Mouse (Mus musculus) limb, embryonic 13.5 days (tissue): ENCODE measurements around the gene Barx2. TPM values are rescaled to one million over a fixed set of nuclear protein-coding genes. Genes with fewer than 3 reads are reported as not detected.
A peak's percentile ranks its signal among the peaks of the same experiment; 100 is the strongest.

Source experiments
- ATAC-seq: fragments of 200-750 bp; cut with Nextera tagmentation; 2 replicates; pipeline ENCODE4 v1.8.0; 2017; ENCODE audit warnings: low read depth, moderate number of reproducible peaks, moderate TSS enrichment; ENCODE audit not compliant: low FRiP score
- H3K27ac ChIP-seq: fragments of 300-500 bp; sonication (generic); 2 replicates; pipeline ENCODE4 v1.5.1; 2015; ENCODE audit warnings: inconsistent platforms, mild to moderate bottlenecking, moderate library complexity
- H3K27me3 ChIP-seq: fragments of 300-500 bp; sonication (generic); 2 replicates; pipeline ENCODE4 v1.6.1; 2015; ENCODE audit warnings: mild to moderate bottlenecking, inconsistent platforms
- H3K36me3 ChIP-seq: fragments of 300-500 bp; sonication (generic); 2 replicates; pipeline ENCODE4 v1.6.1; 2015; ENCODE audit warnings: inconsistent platforms, mild to moderate bottlenecking, moderate library complexity
- H3K4me1 ChIP-seq: fragments of 300-500 bp; sonication (generic); 2 replicates; pipeline ENCODE4 v1.6.1; 2015; ENCODE audit warnings: inconsistent platforms
- H3K4me2 ChIP-seq: fragments of 300-500 bp; sonication (generic); replicated peaks from 2 replicates; pipeline ENCODE4 v1.6.1; 2015; ENCODE audit warnings: inconsistent platforms, mild to moderate bottlenecking, moderate library complexity
- H3K4me3 ChIP-seq: fragments of 300-500 bp; sonication (generic); 2 replicates; pipeline ENCODE4 v1.5.1; 2015; ENCODE audit warnings: moderate library complexity, mild to moderate bottlenecking, inconsistent platforms
- H3K9ac ChIP-seq: fragments of 300-500 bp; sonication (generic); 2 replicates; pipeline ENCODE4 v1.6.1; 2015; ENCODE audit warnings: mild to moderate bottlenecking, inconsistent platforms
- H3K9me3 ChIP-seq: fragments of 300-500 bp; sonication (generic); 2 replicates; pipeline ENCODE4 v1.6.1; 2016; ENCODE audit warnings: inconsistent platforms
- WGBS: fragments of 180-500 bp; shearing (Covaris S2); methylation state at CpG from one replicate; pipeline ENCODE4 v1.1.7; 2015; 5-methylcytosine and 5-hydroxymethylcytosine counted together
- polyA plus RNA-seq: library from polyadenylated mRNA; unstranded; fragments of >200 nt; fragmentation: Nextera tagmentation; extraction: Ambion mirVana; gene quantifications from 2 replicates; pipeline ENCODE4 v1.2.1, GENCODE M21; 2015

Barx2 gene
- polyA plus RNA-seq, 1 experiment from 2014 or later, result 2.1 TPM

DNA sequence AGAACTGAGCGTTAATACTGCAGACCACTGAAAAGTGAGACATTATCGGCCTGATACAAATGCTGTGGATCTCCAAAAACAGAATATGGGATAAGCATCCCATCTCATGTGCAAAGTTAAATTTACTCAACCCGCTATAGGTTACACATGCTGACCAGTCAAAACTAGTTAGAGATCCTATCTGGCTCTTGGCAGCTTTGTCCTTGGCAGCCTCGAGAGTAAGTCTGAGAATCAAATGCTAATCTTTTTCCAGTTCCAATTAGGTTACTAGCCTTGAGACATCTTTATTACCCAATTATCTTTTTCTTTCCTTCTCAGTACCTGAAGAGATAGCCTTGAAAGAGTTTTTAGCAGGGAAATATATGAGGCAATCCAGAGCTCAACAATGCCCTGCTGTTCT, 62.6 kb downstream of the Barx2 start:
- Histone ChIP-seq H3K9ac (no peak overlapping the region), H3K27ac (no peak overlapping the region), H3K4me1 (0 out of 2 replicates have a peak, but pooled peaks cover 4% of the 10 kb centered on the region), H3K27me3 (0 out of 2 replicates have a peak, but pooled peaks cover 1% of the 10 kb centered on the region), H3K4me2 (no peak overlapping the region), H3K36me3 (no peaks in the 10 kb centered on the region), H3K9me3 (no peaks in the 10 kb centered on the region), H3K4me3 (no peak overlapping the region)
- no peak for ATAC-seq
- 84% methylated on average over 4 of the region's 4 CpGs for WGBS

DNA sequence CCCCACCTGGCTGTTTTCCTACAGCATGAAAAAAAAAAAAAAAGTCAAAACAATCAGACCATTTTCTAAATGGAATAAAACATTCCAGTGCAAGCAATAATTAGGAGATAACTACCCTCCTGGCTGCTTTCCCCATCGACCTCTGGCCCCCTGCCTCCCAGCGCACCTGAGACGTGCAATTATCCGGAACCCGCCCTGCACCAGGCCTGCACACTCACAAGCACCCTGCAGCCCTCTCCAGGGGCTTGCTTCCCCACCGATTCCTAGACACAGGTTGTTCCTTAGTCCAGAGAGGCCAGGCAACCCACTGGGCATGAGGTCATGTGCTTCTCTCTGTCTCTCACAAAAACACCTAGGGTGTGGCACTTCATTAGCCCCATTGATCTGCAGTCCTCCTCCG, 63.9 kb downstream of the Barx2 start:
- no peaks in the 10 kb centered on the region for H3K27me3 ChIP-seq
- H3K4me2 ChIP-seq, result no peak overlapping the region
- ATAC-seq, result peak; percentile 28; the same call in 1 of the 2 replicates
- 0 out of 2 replicates have a peak, but pooled peaks cover 3% of the 10 kb centered on the region for H3K4me1 ChIP-seq
- no peak overlapping the region for H3K9ac ChIP-seq
- no peak overlapping the region for H3K27ac ChIP-seq
- 58% methylated on average over 7 of the region's 7 CpGs for WGBS
- no peaks in the 10 kb centered on the region for H3K9me3 ChIP-seq
- H3K4me3 ChIP-seq, result no peak overlapping the region
- H3K36me3 ChIP-seq, result no peaks in the 10 kb centered on the region

DNA sequence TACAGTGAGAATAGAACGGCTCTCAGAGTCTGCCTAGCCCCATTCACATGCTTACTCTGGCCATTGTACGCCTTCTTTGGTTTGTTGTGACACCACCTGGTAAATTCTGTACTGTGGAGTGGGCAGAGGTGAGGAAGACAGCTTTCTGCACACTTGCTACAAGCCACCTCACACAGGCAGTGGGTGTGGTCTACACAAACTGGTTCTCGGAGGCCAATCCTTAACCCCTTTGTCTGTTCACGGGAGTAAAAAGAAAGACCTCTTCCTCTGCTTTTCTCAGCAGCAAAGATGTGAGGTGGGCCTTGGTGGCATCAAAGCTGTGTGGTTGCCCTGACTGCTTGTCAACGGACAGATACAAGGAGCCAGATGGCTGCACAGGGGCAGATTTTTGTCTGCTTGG, 68.6 kb downstream of the Barx2 start:
- no peaks in the 10 kb centered on the region for H3K36me3 ChIP-seq
- ATAC-seq, result no peak
- H3K9ac ChIP-seq, result no peak overlapping the region
- H3K4me3 ChIP-seq, result no peak overlapping the region
- 76% methylated on average over 5 of the region's 5 CpGs for WGBS
- no peaks in the 10 kb centered on the region for H3K9me3 ChIP-seq
- H3K4me1 ChIP-seq, result peaks cover 20% of the 10 kb centered on the region
- H3K27me3 ChIP-seq, result no peaks in the 10 kb centered on the region
- H3K27ac ChIP-seq, result no peak overlapping the region
- no peak overlapping the region for H3K4me2 ChIP-seq

DNA sequence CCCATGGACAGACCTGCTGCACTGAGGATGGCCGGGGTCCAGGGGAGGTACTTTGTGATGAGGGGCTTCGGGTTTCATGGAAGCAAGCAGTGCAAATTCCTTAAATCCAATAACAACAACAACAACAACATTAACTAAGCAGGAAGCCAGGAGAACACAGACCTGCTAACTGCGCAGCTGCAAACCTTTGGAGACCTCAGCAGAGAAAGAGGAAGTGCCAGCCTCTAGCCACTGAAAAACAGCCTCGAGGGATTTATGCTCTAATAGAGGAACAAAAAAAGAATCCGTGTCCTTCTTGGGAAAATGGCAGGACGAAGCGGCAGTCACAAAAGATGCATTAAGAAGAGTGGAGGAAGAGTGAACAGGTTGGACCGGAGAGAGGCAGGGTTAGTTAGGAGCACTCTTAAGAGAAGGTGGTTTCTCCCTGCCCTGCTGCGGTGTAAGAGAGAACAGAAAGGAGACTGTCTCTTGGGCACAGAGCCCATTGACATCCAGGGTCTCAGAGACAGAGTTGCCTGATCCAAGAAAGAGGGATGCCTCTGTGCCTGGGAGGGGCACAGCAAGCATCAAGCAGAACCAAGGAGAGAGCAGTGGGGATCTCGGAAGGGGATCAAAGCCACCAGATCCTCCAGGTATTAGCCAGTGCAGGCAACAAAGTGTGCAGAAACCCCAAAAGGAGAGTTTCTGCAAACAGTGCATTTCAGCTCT, 72.0 kb downstream of the Barx2 start:
- H3K27ac ChIP-seq, result no peak overlapping the region
- H3K9ac ChIP-seq, result no peak overlapping the region
- ATAC-seq, result no peak
- no peaks in the 10 kb centered on the region for H3K9me3 ChIP-seq
- peaks cover 28% of the 10 kb centered on the region for H3K4me1 ChIP-seq
- no peaks in the 10 kb centered on the region for H3K36me3 ChIP-seq
- H3K4me3 ChIP-seq, result no peak overlapping the region
- H3K27me3 ChIP-seq, result no peaks in the 10 kb centered on the region
- no peak overlapping the region for H3K4me2 ChIP-seq
- WGBS, result 54% methylated on average over 10 of the region's 10 CpGs

DNA sequence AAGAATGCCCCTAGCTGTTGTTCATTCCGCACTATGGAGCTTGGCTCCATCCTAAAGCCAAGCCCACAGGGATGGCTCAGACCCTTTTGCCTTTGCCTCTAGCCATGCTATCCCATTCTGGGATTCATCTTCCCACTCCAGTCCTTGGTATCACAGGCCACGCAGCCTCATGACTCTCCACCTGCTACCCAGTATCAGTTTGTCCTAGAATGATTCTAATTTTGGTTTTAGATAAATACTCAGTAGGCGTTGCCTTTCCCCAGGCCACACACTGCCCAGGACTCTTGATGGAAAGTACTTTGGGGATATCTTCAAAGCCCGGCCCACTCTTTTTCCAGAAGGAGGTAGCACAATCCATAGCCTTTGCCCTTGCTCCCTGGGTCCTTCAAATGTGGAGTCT, 72.7 kb downstream of the Barx2 start:
- Histone ChIP-seq H3K27ac (no peak overlapping the region), H3K36me3 (no peaks in the 10 kb centered on the region), H3K4me3 (no peak overlapping the region), H3K4me2 (no peak overlapping the region), H3K9ac (no peak overlapping the region), H3K4me1 (peaks cover 28% of the 10 kb centered on the region), H3K9me3 (no peaks in the 10 kb centered on the region), H3K27me3 (no peaks in the 10 kb centered on the region)
- no peak for ATAC-seq
- WGBS, result 81% methylated on average over 4 of the region's 4 CpGs

DNA sequence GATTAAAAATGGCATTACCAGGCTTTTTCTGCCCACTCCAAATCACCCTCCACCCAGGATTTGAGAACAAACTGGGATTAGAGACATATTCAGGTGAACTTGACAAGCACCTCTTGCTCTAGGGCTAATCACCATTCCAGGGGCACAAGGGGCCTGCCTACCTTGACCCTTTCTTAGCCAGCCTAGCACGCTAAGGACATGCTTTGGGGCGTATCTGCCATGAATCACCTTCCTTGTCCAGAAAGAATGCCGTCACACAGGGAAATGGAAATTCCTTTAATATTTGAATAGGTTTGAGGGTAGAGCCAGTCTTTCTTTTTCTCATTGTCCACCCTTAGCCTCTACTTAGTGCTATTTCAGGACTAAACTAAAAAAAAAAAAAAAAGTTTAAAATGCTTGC, 73.2 kb downstream of the Barx2 start:
- H3K4me2 ChIP-seq, result no peak overlapping the region
- H3K36me3 ChIP-seq, result no peaks in the 10 kb centered on the region
- ATAC-seq, result no peak
- no peak overlapping the region for H3K9ac ChIP-seq
- peaks cover 28% of the 10 kb centered on the region for H3K4me1 ChIP-seq
- no peaks in the 10 kb centered on the region for H3K9me3 ChIP-seq
- WGBS, result 67% methylated on average over 3 of the region's 3 CpGs
- H3K4me3 ChIP-seq, result no peak overlapping the region
- H3K27me3 ChIP-seq, result no peaks in the 10 kb centered on the region
- no peak overlapping the region for H3K27ac ChIP-seq

DNA sequence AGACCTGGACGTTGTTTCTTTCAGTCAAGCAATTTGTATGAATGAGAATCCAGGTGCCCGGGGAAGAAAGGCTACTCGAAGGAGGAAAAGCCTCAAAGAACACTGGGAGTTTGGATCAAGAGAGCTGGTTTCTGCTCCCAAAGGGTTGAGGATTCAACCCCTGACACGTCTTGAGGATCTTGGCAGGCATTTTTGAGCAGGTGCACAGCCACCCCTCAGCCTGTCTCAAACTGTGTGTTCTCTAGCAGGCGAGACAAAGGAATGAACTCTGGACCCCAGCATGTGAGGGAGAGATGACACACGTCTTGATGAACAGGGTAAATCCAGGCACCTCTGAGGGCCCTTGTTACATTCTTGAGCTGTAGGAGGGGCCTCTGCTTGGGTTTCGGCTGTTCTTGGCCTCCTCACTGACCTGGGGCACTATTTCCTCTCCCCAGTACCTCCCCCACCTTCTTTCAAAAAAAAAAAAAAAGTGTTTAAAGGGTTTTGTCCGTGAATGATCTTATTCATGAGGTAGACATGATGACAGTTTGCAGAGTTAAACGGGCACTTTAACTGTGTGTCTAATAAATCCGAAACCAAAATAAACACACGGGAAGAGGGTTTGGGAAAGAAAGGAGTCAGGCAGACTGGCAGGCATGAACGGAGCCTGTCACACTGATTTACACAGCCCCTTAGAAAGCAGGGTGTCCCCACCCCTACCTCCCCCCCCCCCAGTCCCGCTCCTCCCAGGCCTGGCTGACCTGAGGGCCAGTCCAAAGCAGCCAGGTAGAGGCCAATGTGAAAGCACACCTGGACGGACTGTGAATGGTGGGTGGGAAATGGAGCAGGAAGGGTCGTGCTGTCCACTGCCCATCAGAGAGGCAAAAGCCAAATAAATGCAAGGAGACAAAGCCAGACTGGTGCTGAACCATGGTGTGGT, 73.9 kb downstream of the Barx2 start:
- Histone ChIP-seq H3K4me2 (no peak overlapping the region; the same call in 1 of the 2 replicates), H3K27me3 (no peaks in the 10 kb centered on the region), H3K9me3 (no peaks in the 10 kb centered on the region), H3K4me3 (no peak overlapping the region), H3K36me3 (no peaks in the 10 kb centered on the region), H3K9ac (no peak overlapping the region), H3K27ac (no peak overlapping the region), H3K4me1 (peaks cover 28% of the 10 kb centered on the region)
- WGBS, result 40% methylated on average over 15 of the region's 15 CpGs
- ATAC-seq, result no peak; the same call in 1 of the 2 replicates

DNA sequence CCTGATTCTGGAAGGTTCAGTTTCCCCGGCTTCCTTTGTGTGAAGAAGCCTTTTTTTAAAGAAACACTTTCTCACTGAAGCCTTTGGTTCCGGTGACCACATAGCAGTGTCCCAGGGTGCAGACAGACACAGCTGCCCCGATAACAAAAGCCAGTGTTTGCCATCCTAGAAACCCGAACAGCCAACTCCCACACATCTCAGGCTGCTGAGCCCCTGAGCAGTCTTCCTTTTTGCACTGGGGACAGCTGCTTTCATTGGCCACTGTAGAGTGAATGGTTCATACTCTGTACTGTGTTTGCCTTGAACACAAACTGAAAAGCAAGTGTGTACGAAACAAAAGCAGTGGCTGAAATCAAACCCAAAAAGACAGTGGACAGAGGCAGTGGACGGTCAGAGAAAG, 75.2 kb downstream of the Barx2 start:
- no peaks in the 10 kb centered on the region for H3K9me3 ChIP-seq
- no peak overlapping the region for H3K9ac ChIP-seq
- H3K36me3 ChIP-seq, result no peaks in the 10 kb centered on the region
- H3K4me1 ChIP-seq, result peaks cover 28% of the 10 kb centered on the region
- H3K4me2 ChIP-seq, result no peak overlapping the region
- no peak for ATAC-seq
- no peaks in the 10 kb centered on the region for H3K27me3 ChIP-seq
- 83% methylated on average over 6 of the region's 6 CpGs for WGBS
- H3K27ac ChIP-seq, result no peak overlapping the region
- no peak overlapping the region for H3K4me3 ChIP-seq

DNA sequence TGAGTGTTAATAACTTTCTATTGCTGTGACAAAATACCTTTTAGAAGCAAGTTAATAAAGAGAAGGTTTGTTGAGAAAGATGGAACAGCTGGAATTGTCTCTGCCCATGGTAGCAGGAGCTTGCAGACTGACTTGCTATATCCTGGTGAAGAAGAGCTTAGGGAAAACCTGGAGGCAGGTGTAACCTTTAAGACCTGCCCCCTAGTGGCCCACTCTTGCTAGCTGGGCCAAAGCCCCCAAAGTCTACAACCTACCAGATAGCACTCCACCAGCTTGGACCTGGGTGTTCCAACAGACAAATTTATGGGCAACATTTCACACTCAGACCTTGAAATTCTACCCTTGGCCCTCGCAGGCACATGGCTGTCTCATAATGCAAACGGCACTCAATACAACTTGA, 104.5 kb downstream of the Barx2 start:
- ATAC-seq, result no peak
- Histone ChIP-seq H3K4me1 (no peaks in the 10 kb centered on the region), H3K9me3 (no peaks in the 10 kb centered on the region), H3K27me3 (no peaks in the 10 kb centered on the region), H3K36me3 (no peaks in the 10 kb centered on the region), H3K4me3 (no peak overlapping the region), H3K27ac (no peak overlapping the region), H3K4me2 (no peak overlapping the region), H3K9ac (no peak overlapping the region)
- 66% methylated on average over 2 of the region's 2 CpGs for WGBS

DNA sequence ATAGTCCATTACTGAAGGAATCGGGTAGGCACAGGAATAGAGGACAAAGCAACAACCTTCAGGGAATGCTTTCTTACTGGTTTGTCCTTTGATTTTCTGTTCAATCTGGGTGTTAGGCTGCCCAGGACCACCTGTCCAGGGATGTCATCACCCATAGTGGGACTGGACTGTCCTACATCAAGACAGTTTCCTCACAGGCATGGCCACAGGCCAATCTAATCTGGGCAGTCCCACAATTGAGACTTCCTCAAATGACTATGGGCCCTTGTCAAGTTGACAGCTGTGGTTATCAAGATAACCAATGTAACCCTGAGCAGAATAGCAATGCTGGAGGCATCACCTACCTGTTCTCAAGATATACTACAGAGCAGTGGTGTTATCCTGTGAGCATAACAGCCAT, 110.6 kb downstream of the Barx2 start:
- WGBS, result 94% methylated on average over 1 of the region's 1 CpGs
- no peaks in the 10 kb centered on the region for H3K4me1 ChIP-seq
- H3K27ac ChIP-seq, result no peak overlapping the region
- no peaks in the 10 kb centered on the region for H3K9me3 ChIP-seq
- H3K36me3 ChIP-seq, result no peaks in the 10 kb centered on the region
- ATAC-seq, result no peak
- no peaks in the 10 kb centered on the region for H3K27me3 ChIP-seq
- H3K4me2 ChIP-seq, result no peak overlapping the region
- H3K4me3 ChIP-seq, result no peak overlapping the region
- H3K9ac ChIP-seq, result no peak overlapping the region
